Mouse (Mus musculus) forebrain, embryonic 12.5 days (tissue): Measurements from ENCODE around the gene Psen1. TPM values are rescaled to one million over a fixed set of nuclear protein-coding genes. Genes with fewer than 3 reads are reported as not detected.
A peak's percentile ranks its signal among the peaks of the same experiment; 100 is the strongest.

Experiments used
- ATAC-seq: fragments of 200-750 bp; cut with Nextera tagmentation; 2 replicates; pipeline ENCODE4 v1.8.0; 2017; ENCODE audit warnings: moderate TSS enrichment; ENCODE audit not compliant: low FRiP score
- H3K27ac ChIP-seq: fragments of 300-500 bp; sonication (generic); 2 replicates; pipeline ENCODE4 v1.5.1; 2016; ENCODE audit warnings: mild to moderate bottlenecking
- H3K27me3 ChIP-seq: fragments of 300-500 bp; sonication (generic); 2 replicates; pipeline ENCODE4 v1.6.1; 2016; ENCODE audit warnings: mild to moderate bottlenecking
- H3K36me3 ChIP-seq: fragments of 300-500 bp; sonication (generic); replicated peaks from 2 replicates; pipeline ENCODE4 v1.6.1; 2016; ENCODE audit warnings: mild to moderate bottlenecking
- H3K4me1 ChIP-seq: fragments of 300-500 bp; sonication (generic); 2 replicates; pipeline ENCODE4 v1.6.1; 2016
- H3K4me2 ChIP-seq: fragments of 300-500 bp; sonication (generic); 2 replicates; pipeline ENCODE4 v1.6.1; 2016; ENCODE audit warnings: mild to moderate bottlenecking, moderate library complexity
- H3K4me3 ChIP-seq: fragments of 300-500 bp; sonication (generic); replicated peaks from 2 replicates; pipeline ENCODE4 v1.5.1; 2016; ENCODE audit warnings: mild to moderate bottlenecking
- H3K9ac ChIP-seq: fragments of 300-500 bp; sonication (generic); 2 replicates; pipeline ENCODE4 v1.6.1; 2016; ENCODE audit warnings: mild to moderate bottlenecking
- H3K9me3 ChIP-seq: fragments of 300-500 bp; sonication (generic); 2 replicates; pipeline ENCODE4 v1.6.1; 2016
- WGBS: fragments of 180-500 bp; shearing (Covaris S2); methylation state at CpG from one replicate; pipeline ENCODE4 v1.1.7; 2016; 5-methylcytosine and 5-hydroxymethylcytosine counted together
- polyA plus RNA-seq: library from polyadenylated mRNA; unstranded; fragments of >200 nt; fragmentation: Nextera tagmentation; extraction: Ambion mirVana; gene quantifications from 2 replicates; pipeline ENCODE4 v1.2.1, GENCODE M21; 2016

Gene Psen1
- polyA plus RNA-seq, 1 experiment from 2014 or later, result 67.4 TPM

DNA sequence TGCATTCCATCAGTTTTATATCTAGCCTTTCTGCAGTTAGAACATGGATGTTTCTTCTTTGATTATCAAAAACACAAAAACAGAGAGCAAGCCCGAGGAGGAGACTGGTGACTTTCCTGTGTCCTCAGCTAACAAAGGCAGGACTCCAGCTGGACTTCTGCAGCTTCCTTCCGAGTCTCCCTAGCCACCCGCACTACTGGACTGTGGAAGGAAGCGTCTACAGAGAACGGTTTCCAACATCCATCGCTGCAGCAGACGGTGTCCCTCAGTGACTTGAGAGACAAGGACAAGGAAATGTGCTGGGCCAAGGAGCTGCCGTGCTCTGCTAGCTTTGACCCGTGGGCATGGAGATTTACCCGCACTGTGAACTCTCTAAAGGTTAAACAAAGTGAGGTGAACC is 46.1 kb downstream of the Psen1 start:
- Histone ChIP-seq H3K36me3 (peaks cover 78% of the 10 kb centered on the region), H3K27ac (no peak overlapping the region), H3K27me3 (no peaks in the 10 kb centered on the region), H3K4me2 (no peak overlapping the region), H3K9me3 (no peaks in the 10 kb centered on the region), H3K4me3 (no peak overlapping the region), H3K4me1 (no peaks in the 10 kb centered on the region), H3K9ac (no peak overlapping the region)
- WGBS, result 95% methylated on average over 10 of the region's 10 CpGs
- ATAC-seq, result no peak

DNA sequence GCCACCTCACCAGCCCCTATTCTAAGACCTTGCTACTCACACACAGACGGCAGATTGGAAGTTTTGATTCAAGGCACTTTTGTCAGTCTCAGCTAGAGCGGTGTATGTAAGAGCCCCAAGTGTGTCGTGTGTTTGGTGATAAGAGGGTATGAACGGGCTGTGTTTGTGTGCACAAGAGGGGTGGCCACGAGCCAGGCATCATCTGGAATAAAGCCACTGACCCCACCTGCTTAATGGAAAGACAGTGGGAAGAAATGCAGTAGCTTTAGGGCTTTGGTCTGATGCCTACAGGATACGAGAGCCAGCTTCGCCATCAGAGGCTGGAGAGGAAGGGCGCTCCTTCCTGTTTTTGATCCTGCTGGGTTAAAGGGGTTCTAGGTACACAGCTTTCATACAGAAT is 48.3 kb downstream of the Psen1 start:
- 90% methylated on average over 8 of the region's 8 CpGs for WGBS
- Histone ChIP-seq H3K9me3 (no peaks in the 10 kb centered on the region), H3K9ac (no peak overlapping the region), H3K4me2 (no peak overlapping the region), H3K27me3 (no peaks in the 10 kb centered on the region), H3K4me3 (no peak overlapping the region), H3K4me1 (no peaks in the 10 kb centered on the region), H3K27ac (no peak overlapping the region), H3K36me3 (peaks cover 56% of the 10 kb centered on the region)
- ATAC-seq, result no peak

DNA sequence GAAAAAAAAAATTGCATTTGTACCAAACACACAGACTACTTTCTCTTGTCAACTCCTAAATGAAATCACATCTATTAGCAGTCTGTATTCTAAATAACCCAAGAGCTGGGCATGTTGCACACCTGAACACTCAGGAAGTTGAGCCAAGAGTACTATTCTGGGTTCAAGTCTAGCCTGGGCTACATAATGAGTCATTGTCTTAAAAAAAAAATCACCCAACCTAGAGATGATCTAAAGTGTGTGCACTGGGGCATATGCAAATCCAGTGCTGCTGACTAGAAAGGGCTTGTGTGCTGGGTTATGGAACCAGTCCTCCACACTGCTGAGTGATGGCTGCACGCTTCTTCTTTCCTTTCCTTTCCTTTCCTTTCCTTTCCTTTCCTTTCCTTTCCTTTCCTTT is 50.7 kb downstream of the Psen1 start:
- Histone ChIP-seq H3K4me3 (no peak overlapping the region), H3K36me3 (peaks cover 34% of the 10 kb centered on the region), H3K9me3 (no peaks in the 10 kb centered on the region), H3K4me1 (no peaks in the 10 kb centered on the region), H3K9ac (no peak overlapping the region), H3K4me2 (no peak overlapping the region), H3K27ac (no peak overlapping the region), H3K27me3 (no peaks in the 10 kb centered on the region)
- WGBS, result 80% methylated on average over 1 of the region's 1 CpGs
- no peak for ATAC-seq

DNA sequence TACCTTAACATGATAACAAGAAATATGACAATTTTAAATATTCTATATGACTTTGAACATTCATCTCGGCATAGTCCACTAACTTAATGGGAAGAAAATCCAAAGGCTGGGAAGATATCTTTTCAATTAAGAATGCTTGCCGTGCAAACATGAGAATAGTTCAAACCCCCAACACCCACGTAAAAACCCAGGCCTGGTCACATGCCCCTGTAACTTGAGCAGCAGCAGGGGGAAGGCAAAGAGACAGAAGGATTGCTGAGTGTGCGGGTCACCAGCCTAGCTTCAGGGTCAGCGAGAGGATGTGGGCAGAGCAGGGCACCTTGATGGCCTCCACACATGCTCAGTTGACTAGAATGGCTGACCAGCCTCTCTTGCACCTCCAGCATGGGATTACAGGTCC is 53.8 kb downstream of the Psen1 start:
- H3K27ac ChIP-seq, result no peak overlapping the region
- no peaks in the 10 kb centered on the region for H3K27me3 ChIP-seq
- H3K9me3 ChIP-seq, result no peaks in the 10 kb centered on the region
- no peak for ATAC-seq
- WGBS, result 82% methylated on average over 5 of the region's 5 CpGs
- no peak overlapping the region for H3K9ac ChIP-seq
- H3K4me3 ChIP-seq, result no peak overlapping the region
- peaks cover 3% of the 10 kb centered on the region; the same call in 1 of the 2 replicates for H3K36me3 ChIP-seq
- H3K4me1 ChIP-seq, result peaks cover 7% of the 10 kb centered on the region; the same call in 1 of the 2 replicates
- no peak overlapping the region for H3K4me2 ChIP-seq

DNA sequence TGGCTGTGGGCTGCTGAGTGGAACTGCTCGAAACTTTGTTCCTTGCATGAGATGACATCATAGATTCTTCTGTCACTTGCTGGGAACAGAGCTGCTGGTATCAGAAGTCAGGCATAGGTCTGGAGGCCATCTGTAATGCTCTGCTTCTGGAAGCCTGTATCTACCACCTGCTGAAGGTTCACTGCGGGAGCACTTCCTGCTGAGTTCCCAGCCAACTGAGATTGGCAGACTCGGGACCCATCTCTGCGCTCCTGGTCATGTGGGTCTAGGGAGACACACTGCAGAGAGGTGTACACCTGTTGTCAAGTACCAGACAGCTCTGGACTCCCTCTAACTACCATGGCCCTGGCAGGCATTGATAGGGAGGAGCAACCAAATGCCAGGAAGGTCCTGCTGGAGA is 54.9 kb downstream of the Psen1 start:
- Histone ChIP-seq H3K9ac (no peak overlapping the region), H3K27ac (no peak overlapping the region)

DNA sequence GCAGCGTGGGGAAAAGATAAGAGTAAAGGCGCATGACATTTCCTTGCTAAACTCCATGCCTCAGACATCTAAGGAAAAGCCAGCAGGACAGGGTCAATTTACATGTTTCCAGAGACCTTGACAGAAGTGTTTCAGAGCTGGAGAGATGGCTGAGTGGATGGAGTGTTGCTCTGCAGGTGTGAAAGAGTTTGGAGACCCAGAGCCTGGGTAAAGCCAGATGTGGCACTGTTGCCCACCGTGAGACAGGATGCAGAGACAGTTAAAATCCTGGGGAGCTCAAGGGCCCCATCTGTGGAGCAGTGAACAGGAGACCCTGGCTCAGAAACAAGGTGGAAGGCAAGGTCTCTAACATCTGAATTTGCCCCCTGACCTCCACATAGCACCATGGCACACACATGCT is 55.8 kb downstream of the Psen1 start:
- no peak overlapping the region for H3K9ac ChIP-seq
- H3K36me3 ChIP-seq, result no peaks in the 10 kb centered on the region
- no peak overlapping the region for H3K27ac ChIP-seq
- ATAC-seq, result no peak
- no peak overlapping the region for H3K4me3 ChIP-seq
- no peaks in the 10 kb centered on the region for H3K27me3 ChIP-seq
- 84% methylated on average over 3 of the region's 3 CpGs for WGBS
- no peak overlapping the region for H3K4me2 ChIP-seq
- H3K4me1 ChIP-seq, result peaks cover 7% of the 10 kb centered on the region; the same call in 1 of the 2 replicates
- H3K9me3 ChIP-seq, result no peaks in the 10 kb centered on the region

More for the DNA sequence above, 54.9 kb downstream of the Psen1 start:
- WGBS, result 85% methylated on average over 4 of the region's 4 CpGs
- Histone ChIP-seq H3K9me3 (no peaks in the 10 kb centered on the region), H3K36me3 (no peaks in the 10 kb centered on the region; the same call in 1 of the 2 replicates), H3K27me3 (no peaks in the 10 kb centered on the region), H3K4me2 (no peak overlapping the region), H3K4me1 (peaks cover 7% of the 10 kb centered on the region; the same call in 1 of the 2 replicates), H3K4me3 (no peak overlapping the region)
- ATAC-seq, result no peak

DNA sequence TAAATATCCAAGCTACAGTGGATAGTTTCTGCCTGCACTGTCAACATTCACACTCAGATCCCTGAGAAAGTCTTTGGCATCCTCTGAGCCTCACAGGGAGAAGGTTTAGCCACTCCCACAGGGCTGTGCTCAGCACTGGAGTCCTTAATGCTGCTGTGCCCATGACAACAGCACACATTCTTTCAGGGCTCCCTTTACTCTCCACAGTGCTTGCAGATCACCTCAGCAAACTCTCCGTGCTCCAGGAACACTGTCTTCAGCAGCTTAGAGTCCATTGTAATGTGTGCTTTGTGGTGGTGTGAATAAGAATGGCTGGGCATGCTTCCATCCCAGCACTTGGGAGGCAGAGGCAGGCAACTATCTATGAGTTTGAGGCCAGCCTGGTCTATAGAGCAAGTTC is 61.2 kb downstream of the Psen1 start:
- no peaks in the 10 kb centered on the region for H3K36me3 ChIP-seq
- 62% methylated on average over 1 of the region's 1 CpGs for WGBS
- no peaks in the 10 kb centered on the region for H3K27me3 ChIP-seq
- H3K27ac ChIP-seq, result no peak overlapping the region
- H3K4me2 ChIP-seq, result no peak overlapping the region
- no peak for ATAC-seq
- H3K9me3 ChIP-seq, result no peaks in the 10 kb centered on the region
- no peak overlapping the region for H3K9ac ChIP-seq
- peaks cover 2% of the 10 kb centered on the region; the same call in 1 of the 2 replicates for H3K4me1 ChIP-seq
- H3K4me3 ChIP-seq, result no peak overlapping the region

DNA sequence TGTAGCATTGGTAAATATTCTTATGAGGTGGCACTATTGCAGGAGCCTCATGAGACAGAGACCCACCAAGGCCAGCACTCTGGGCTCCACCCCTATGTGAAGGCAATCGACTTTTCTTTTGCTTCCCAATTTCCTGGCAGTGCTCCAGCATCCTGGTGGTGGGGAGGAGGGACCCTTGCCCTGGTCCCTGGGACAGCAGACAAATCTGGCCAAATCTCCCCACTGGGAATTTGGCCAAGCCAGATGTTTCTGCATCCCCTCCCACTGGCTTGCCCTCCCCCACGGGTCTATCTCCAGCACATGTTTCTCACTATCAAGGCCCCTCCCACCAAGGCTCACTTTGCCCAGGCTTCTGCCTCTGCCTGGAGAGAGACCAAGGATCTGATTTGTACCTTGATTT is 64.5 kb downstream of the Psen1 start:
- Histone ChIP-seq H3K27me3 (no peaks in the 10 kb centered on the region), H3K27ac (no peak overlapping the region), H3K9ac (no peak overlapping the region), H3K4me3 (no peak overlapping the region), H3K4me1 (no peaks in the 10 kb centered on the region), H3K36me3 (no peaks in the 10 kb centered on the region), H3K4me2 (no peak overlapping the region), H3K9me3 (no peaks in the 10 kb centered on the region)
- 78% methylated on average over 2 of the region's 2 CpGs for WGBS
- ATAC-seq, result no peak

DNA sequence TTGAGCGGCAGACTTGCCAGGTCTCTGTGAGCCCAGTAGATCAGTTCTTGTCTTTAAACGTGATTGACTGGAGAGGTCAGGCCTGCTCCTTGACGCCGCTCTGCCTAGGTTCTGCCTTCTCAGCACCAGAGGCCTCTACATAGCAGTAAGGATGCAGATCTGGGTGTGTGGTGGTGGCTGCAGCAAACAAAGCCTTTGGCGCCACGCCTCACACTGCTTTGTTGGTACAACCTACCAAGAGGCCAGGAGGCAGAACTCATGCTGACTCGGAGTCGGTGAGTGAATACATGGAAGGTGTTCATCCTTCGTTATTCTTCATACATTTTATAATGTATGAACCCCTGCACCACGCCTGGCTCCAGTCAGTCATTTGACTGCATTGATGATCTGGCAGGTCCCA is 70.8 kb downstream of the Psen1 start:
- no peak for ATAC-seq
- no peaks in the 10 kb centered on the region for H3K36me3 ChIP-seq
- H3K27ac ChIP-seq, result no peak overlapping the region
- no peaks in the 10 kb centered on the region for H3K9me3 ChIP-seq
- peaks cover 7% of the 10 kb centered on the region for H3K4me1 ChIP-seq
- no peak overlapping the region for H3K4me3 ChIP-seq
- WGBS, result 82% methylated on average over 10 of the region's 10 CpGs
- H3K9ac ChIP-seq, result no peak overlapping the region
- H3K4me2 ChIP-seq, result no peak overlapping the region
- peaks cover 3% of the 10 kb centered on the region; the same call in 1 of the 2 replicates for H3K27me3 ChIP-seq

DNA sequence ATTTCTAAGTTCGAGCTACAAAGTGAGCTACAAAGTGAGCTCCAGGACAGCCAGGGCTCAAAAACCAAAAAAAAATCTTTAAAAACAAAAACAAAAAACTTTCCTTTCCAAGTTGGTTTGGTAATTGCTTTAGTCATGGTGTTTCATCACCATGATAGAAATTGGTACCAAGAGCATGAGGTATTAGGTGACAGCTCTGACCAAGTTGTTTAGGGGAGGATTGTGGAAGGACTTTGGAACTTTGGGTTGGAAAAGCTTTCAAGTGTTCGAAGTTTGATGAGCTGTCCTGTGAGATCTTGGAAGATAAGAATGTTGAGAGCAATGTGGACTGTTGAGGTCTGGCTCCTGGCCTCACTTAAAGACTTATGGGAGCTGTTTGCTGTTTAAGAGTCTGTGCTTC is 72.2 kb downstream of the Psen1 start:
- Histone ChIP-seq H3K4me2 (no peak overlapping the region), H3K4me1 (peaks cover 13% of the 10 kb centered on the region), H3K36me3 (no peaks in the 10 kb centered on the region), H3K27me3 (peaks cover 17% of the 10 kb centered on the region), H3K9ac (no peak overlapping the region), H3K4me3 (no peak overlapping the region), H3K27ac (no peak overlapping the region), H3K9me3 (no peaks in the 10 kb centered on the region)
- WGBS, result 90% methylated on average over 2 of the region's 2 CpGs
- ATAC-seq, result no peak

DNA sequence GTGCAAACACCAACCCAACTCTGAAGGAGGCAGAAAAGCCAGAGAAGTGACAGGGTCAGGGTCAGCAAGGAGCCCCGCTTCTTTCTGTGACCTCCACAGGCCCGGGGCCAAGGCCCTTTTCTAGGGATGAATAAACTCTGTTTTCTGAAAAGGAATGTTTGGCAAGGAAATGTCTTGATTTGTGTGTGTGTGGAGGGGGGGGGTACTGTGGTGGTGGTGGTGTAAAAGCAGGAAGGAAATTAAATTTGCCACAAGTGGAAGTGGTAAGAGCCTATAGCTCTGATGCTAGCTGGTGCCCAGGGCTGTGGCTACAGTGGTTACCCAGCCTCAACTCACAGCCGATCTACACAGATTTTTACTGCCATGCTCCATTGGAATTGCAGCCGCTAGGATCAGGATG is 74.8 kb downstream of the Psen1 start:
- ATAC-seq, result no peak
- no peaks in the 10 kb centered on the region for H3K36me3 ChIP-seq
- H3K9ac ChIP-seq, result no peak overlapping the region
- peaks cover 13% of the 10 kb centered on the region for H3K4me1 ChIP-seq
- H3K4me2 ChIP-seq, result no peak overlapping the region
- 37% methylated on average over 4 of the region's 4 CpGs for WGBS
- no peak overlapping the region for H3K4me3 ChIP-seq
- H3K27ac ChIP-seq, result no peak overlapping the region
- H3K9me3 ChIP-seq, result no peaks in the 10 kb centered on the region
- peaks cover 17% of the 10 kb centered on the region for H3K27me3 ChIP-seq

DNA sequence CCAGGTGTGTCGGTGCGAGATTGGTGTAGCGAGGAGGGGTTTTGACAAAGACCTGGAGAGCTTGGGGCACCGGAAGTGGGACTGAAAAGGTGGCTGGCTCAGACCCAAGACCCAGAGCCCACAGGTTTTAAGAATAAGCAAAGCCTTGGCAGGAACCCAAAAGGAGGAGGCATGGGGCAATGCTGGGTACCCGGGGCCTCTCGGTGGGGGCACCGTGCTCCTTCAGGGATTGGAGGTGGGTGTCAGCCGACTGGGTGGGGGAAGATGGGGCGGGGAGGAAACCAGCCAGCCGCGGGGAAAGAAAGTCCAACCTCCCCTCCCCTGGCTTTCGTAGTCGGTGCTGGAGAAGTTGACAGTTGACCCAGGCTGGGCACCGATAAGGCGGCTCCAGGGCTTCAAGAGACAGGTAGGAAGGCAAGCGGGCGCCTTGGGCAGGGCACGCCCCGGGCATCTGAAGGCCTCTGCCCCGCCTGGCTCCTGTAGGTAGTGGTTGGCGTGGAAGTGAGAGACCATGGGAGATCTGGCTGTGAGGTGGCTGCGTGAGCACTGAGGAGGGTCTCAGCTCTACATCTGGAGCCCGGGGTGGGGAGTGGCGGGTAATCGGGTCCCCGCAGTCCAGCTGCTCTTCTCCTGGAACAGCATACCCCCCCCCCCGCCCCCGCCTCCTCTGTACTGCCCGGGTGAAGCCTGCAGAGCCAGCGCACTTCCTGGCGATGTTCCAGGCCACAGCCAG is 75.5 kb downstream of the Psen1 start, which contains the start of gene Papln:
Gene Papln (plus strand): TSS at position 324 of the 733 bp plus-strand sequence.
- Histone ChIP-seq H3K9me3 (no peaks in the 10 kb centered on the region), H3K27ac (no peak within 1 kb of the TSS), H3K4me1 (peaks cover 13% of the 10 kb centered on the region), H3K27me3 (peaks cover 17% of the 10 kb centered on the region), H3K4me2 (peak within 1 kb of the TSS; percentile 56), H3K9ac (peak within 1 kb of the TSS; percentile 36; the same call in 1 of the 2 replicates), H3K4me3 (peak within 1 kb of the TSS; percentile 25), H3K36me3 (no peaks in the 10 kb centered on the region)
- peak; percentile 30; the same call in 1 of the 2 replicates for ATAC-seq
- WGBS, result 17% methylated on average over 29 of the region's 31 CpGs

DNA sequence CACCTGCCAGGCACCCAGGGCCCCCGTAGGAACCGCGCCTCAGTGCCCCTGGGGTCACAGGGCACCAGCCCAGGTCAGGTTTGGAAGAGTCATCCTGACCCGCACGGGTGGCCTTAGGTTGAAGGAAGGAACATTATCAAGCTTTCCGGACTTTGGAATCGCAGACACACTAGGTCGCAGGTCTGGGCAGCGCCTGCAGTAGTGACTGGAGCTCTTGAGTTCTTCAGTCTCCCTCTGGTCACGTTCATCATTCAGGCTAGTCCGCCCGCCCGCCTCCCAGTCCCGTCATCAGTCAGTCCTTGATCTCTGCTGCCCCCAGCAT is 76.1 kb downstream of the Psen1 start:
- H3K4me1 ChIP-seq, result peaks cover 13% of the 10 kb centered on the region

More for the DNA sequence above, 76.1 kb downstream of the Psen1 start:
- WGBS, result 13% methylated on average over 14 of the region's 14 CpGs
- Histone ChIP-seq H3K9ac (peak overlapping the region; percentile 36; the same call in 1 of the 2 replicates), H3K9me3 (no peaks in the 10 kb centered on the region), H3K4me3 (peak overlapping the region; percentile 25), H3K27ac (no peak overlapping the region), H3K4me2 (peak overlapping the region; percentile 56), H3K36me3 (no peaks in the 10 kb centered on the region), H3K27me3 (peaks cover 17% of the 10 kb centered on the region)
- ATAC-seq, result peak; percentile 33; the same call in 1 of the 2 replicates
